Mouse (Mus musculus): Measurements from ENCODE around the gene Lpin2.

Gene Lpin2

GRCm38 (mm10) chr17:71235229-71235958 lies 53.0 kb downstream of the Lpin2 start:
- no peak for DNase-seq

- no peak for DNase-seq
Observed at GRCm38 (mm10) chr17:71238494-71238893, 56.1 kb downstream of the Lpin2 start.

- no peak for DNase-seq
Observed at GRCm38 (mm10) chr17:71240811-71241210, 58.5 kb downstream of the Lpin2 start.

- DNase-seq = no peak
Observed at GRCm38 (mm10) chr17:71242666-71243065, 60.3 kb downstream of the Lpin2 start.

GRCm38 (mm10) chr17:71245133-71245532 lies 62.8 kb downstream of the Lpin2 start:
- no peak for DNase-seq

- no peak for DNase-seq
Observed at GRCm38 (mm10) chr17:71246022-71246421, 63.7 kb downstream of the Lpin2 start.

- no peak for DNase-seq
Observed at GRCm38 (mm10) chr17:71248963-71249362, 66.6 kb downstream of the Lpin2 start.

- DNase-seq = no peak
Observed at GRCm38 (mm10) chr17:71250046-71250445, 67.7 kb downstream of the Lpin2 start.

- no peak for DNase-seq
Observed at GRCm38 (mm10) chr17:71250819-71251600, 68.7 kb downstream of the Lpin2 start.

- DNase-seq = no peak
Observed at GRCm38 (mm10) chr17:71251601-71252001, 69.2 kb downstream of the Lpin2 start.

- no peak for DNase-seq
Observed at GRCm38 (mm10) chr17:71252101-71252500, 69.7 kb downstream of the Lpin2 start.

GRCm38 (mm10) chr17:71253391-71253790 lies 71.0 kb downstream of the Lpin2 start:
- no peak for DNase-seq

GRCm38 (mm10) chr17:71254106-71254505 lies 71.7 kb downstream of the Lpin2 start:
- DNase-seq = no peak

GRCm38 (mm10) chr17:71254736-71255135 lies 72.4 kb downstream of the Lpin2 start:
- no peak for DNase-seq

GRCm38 (mm10) chr17:71256068-71256615 lies 73.8 kb downstream of the Lpin2 start:
- no peak for DNase-seq

GRCm38 (mm10) chr17:71256806-71257536 lies 74.6 kb downstream of the Lpin2 start:
- DNase-seq = no peak

- DNase-seq = no peak
Observed at GRCm38 (mm10) chr17:71259727-71260126, 77.4 kb downstream of the Lpin2 start.

GRCm38 (mm10) chr17:71260658-71261057 lies 78.3 kb downstream of the Lpin2 start:
- no peak for DNase-seq

GRCm38 (mm10) chr17:71263136-71263535 lies 80.8 kb downstream of the Lpin2 start:
- no peak for DNase-seq

- no peak for DNase-seq
Observed at GRCm38 (mm10) chr17:71264739-71265138, 82.4 kb downstream of the Lpin2 start.

GRCm38 (mm10) chr17:71265336-71266051 lies 83.1 kb downstream of the Lpin2 start:
- DNase-seq = no peak

GRCm38 (mm10) chr17:71267374-71267773 lies 85.0 kb downstream of the Lpin2 start:
- DNase-seq = no peak

- DNase-seq = no peak
Observed at GRCm38 (mm10) chr17:71268152-71268551, 85.8 kb downstream of the Lpin2 start.

Measured in cerebellum, adult 8-10 months (tissue).